Mouse (Mus musculus): ENCODE measurements around the gene Imp3.

DNA sequence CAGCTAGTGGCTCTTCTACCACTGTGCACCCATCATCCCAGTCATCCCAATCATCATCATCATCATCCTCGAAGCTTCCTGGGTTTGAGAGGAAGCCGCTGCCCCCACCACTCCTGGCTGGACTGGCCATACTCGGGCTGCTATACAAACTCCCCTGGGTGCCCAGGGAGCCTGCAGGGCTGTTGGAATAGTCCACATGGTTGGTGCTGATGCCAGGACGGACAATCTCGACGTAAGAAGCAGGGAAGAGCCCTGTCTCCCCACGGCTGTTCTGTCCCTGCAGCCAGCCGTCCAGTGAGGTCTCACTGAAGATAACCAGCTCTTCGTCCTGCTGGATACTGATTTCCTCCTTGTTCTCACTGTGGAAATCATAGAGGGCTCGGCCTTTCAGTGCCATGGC is 10.9 kb upstream of the Imp3 start:
- no peak for TF ChIP-seq ZNF384 (IDR thresholded peaks at IDR 0.05; ENCODE audit: low read depth, low read length)
- TF ChIP-seq ZC3H11A (IDR thresholded peaks at IDR 0.05; ENCODE audit: borderline replicate concordance, low read depth, low read length), result no peak
- TF ChIP-seq CHD2 (IDR thresholded peaks at IDR 0.05; ENCODE audit: low read depth, low read length), result no peak
- TF ChIP-seq HCFC1 (IDR thresholded peaks at IDR 0.05; ENCODE audit: borderline replicate concordance, insufficient read depth, low read length), result no peak

Data from ES-E14 (cell line).